Mouse (Mus musculus) MEL (cell line): ENCODE measurements around the gene Adm2. TPM values are rescaled to one million over a fixed set of nuclear protein-coding genes. Genes with fewer than 3 reads are reported as not detected.

Experiments used
- DNase-seq: peaks from one replicate; pipeline ENCODE4 v3.0.0; 2011; ENCODE audit warnings: low read depth, low spot score
- H3K27ac ChIP-seq: 2 replicates; pipeline ENCODE4 v1.5.1; 2012; ENCODE audit warnings: low read depth, mild to moderate bottlenecking, control low read depth, low read length, moderate library complexity; ENCODE audit not compliant: control insufficient read depth
- H3K27me3 ChIP-seq, 2 experiments: fragments of 150-350 bp in 1 of 2; sonication (generic) in 1 of 2; 2 replicates each; pipeline ENCODE4 v1.6.1; 2012; ENCODE audit warnings: low read length in 2 of 2, mild to moderate bottlenecking in 2 of 2, improper control_type of control experiment in 1 of 2, moderate library complexity in 1 of 2; ENCODE audit not compliant: insufficient read depth in 2 of 2, control insufficient read depth in 1 of 2
- H3K36me3 ChIP-seq, 2 experiments: 2 replicates each; pipeline ENCODE4 v1.6.1; 2012 to 2014; ENCODE audit warnings: low read length in 2 of 2, improper control_type of control experiment in 1 of 2, inconsistent platforms in 1 of 2, mild to moderate bottlenecking in 1 of 2; ENCODE audit not compliant: insufficient read depth in 2 of 2, control insufficient read depth in 1 of 2
- H3K4me1 ChIP-seq, 2 experiments: fragments of 150-350 bp in 1 of 2; sonication (generic) in 1 of 2; 2 replicates each; pipeline ENCODE4 v1.6.1; 2012; ENCODE audit warnings: low read length in 2 of 2, improper control_type of control experiment in 1 of 2, mild to moderate bottlenecking in 1 of 2; ENCODE audit not compliant: insufficient read depth in 2 of 2, control insufficient read depth in 1 of 2
- H3K4me3 ChIP-seq, 2 experiments: fragments of 150-350 bp in 1 of 2; sonication (generic) in 1 of 2; 2 replicates each; pipeline ENCODE4 v1.5.1; 2012; ENCODE audit warnings: low read depth in 2 of 2, low read length in 2 of 2, mild to moderate bottlenecking in 2 of 2, moderate library complexity in 2 of 2, control low read depth in 1 of 2, improper control_type of control experiment in 1 of 2; ENCODE audit not compliant: control insufficient read depth in 1 of 2, insufficient read depth in 1 of 2
- H3K79me2 ChIP-seq: 2 replicates; pipeline ENCODE4 v1.6.1; 2012; ENCODE audit warnings: mild to moderate bottlenecking, low read length, moderate library complexity; ENCODE audit not compliant: control insufficient read depth, poor library complexity, insufficient read depth
- H3K9ac ChIP-seq: 2 replicates; pipeline ENCODE4 v1.6.1; 2012; ENCODE audit warnings: low read depth, mild to moderate bottlenecking, control low read depth, low read length, moderate library complexity; ENCODE audit not compliant: control insufficient read depth, poor library complexity, severe bottlenecking
- H3K9me3 ChIP-seq: fragments of 150-350 bp; sonication (generic); replicated peaks from 2 replicates; pipeline ENCODE4 v1.6.1; 2012; ENCODE audit warnings: mild to moderate bottlenecking, low read length, improper control_type of control experiment, moderate library complexity; ENCODE audit not compliant: insufficient read depth
- BHLHE40 ChIP-seq: IDR thresholded peaks from 2 replicates; pipeline ENCODE4 v1.6.1; 2012; ENCODE audit warnings: low read depth, mild to moderate bottlenecking, inconsistent platforms, low read length, improper control_type of control experiment, borderline replicate concordance
- EP300 ChIP-seq, 2 experiments: IDR thresholded peaks; 2 replicates each; pipeline ENCODE4 v1.6.1; 2011; ENCODE audit warnings: improper control_type of control experiment in 2 of 2, low read length in 2 of 2, low read depth in 1 of 2, mild to moderate bottlenecking in 1 of 2
- GABPA ChIP-seq: IDR thresholded peaks from 2 replicates; pipeline ENCODE4 v1.6.1; 2012; ENCODE audit warnings: low read depth, mild to moderate bottlenecking, inconsistent platforms, low read length, improper control_type of control experiment, moderate library complexity
- GATA1 ChIP-seq: IDR thresholded peaks from 2 replicates; pipeline ENCODE4 v1.6.1; 2011; ENCODE audit warnings: low read depth, low read length, improper control_type of control experiment
- HCFC1 ChIP-seq: IDR thresholded peaks from 2 replicates; pipeline ENCODE4 v1.6.1; 2012; ENCODE audit warnings: low read depth, mild to moderate bottlenecking, inconsistent platforms, low read length, improper control_type of control experiment, moderate library complexity
- MAX ChIP-seq: IDR thresholded peaks from 2 replicates; pipeline ENCODE4 v1.6.1; 2011; ENCODE audit warnings: low read length, improper control_type of control experiment
- MAZ ChIP-seq: IDR thresholded peaks from 2 replicates; pipeline ENCODE4 v1.6.1; 2012; ENCODE audit warnings: low read depth, mild to moderate bottlenecking, inconsistent platforms, low read length, improper control_type of control experiment
- MXI1 ChIP-seq: IDR thresholded peaks from 2 replicates; pipeline ENCODE4 v1.6.1; 2011; ENCODE audit warnings: mild to moderate bottlenecking, low read depth, low read length, improper control_type of control experiment
- NELFE ChIP-seq: IDR thresholded peaks from 2 replicates; pipeline ENCODE4 v1.6.1; 2011; ENCODE audit warnings: low read depth, low read length, improper control_type of control experiment
- NRF1 ChIP-seq: IDR thresholded peaks from 2 replicates; pipeline ENCODE4 v1.6.1; 2014; ENCODE audit warnings: low read depth, mild to moderate bottlenecking, inconsistent platforms, low read length, improper control_type of control experiment, moderate library complexity; ENCODE audit not compliant: poor library complexity, insufficient read depth, severe bottlenecking
- TAL1 ChIP-seq: IDR thresholded peaks from 2 replicates; pipeline ENCODE4 v1.6.1; 2012; ENCODE audit warnings: mild to moderate bottlenecking, inconsistent platforms, low read length, moderate library complexity, mixed read lengths
- TBP ChIP-seq: IDR thresholded peaks from 2 replicates; pipeline ENCODE4 v1.8.0; 2011; ENCODE audit warnings: low read depth, low read length, improper control_type of control experiment
- TCF12 ChIP-seq: IDR thresholded peaks from 2 replicates; pipeline ENCODE4 v1.6.1; 2014; ENCODE audit warnings: low read depth, mild to moderate bottlenecking, inconsistent platforms, low read length, improper control_type of control experiment, moderate library complexity
- USF2 ChIP-seq, 2 experiments: IDR thresholded peaks; 2 replicates each; pipeline ENCODE4 v1.6.1; 2011 to 2012; ENCODE audit warnings: improper control_type of control experiment in 2 of 2, low read length in 2 of 2, borderline replicate concordance in 1 of 2, inconsistent platforms in 1 of 2, low read depth in 1 of 2, mild to moderate bottlenecking in 1 of 2; ENCODE audit not compliant: insufficient read depth in 1 of 2
- ZC3H11A ChIP-seq: IDR thresholded peaks from 2 replicates; pipeline ENCODE4 v1.6.1; 2012; ENCODE audit warnings: low read depth, mild to moderate bottlenecking, inconsistent platforms, low read length, improper control_type of control experiment
- polyA plus RNA-seq, 2 experiments: library from polyadenylated mRNA; stranded (reverse) in 1 of 2; unstranded in 1 of 2; fragments of >175 nt in 1 of 2; fragments of >200 nt in 1 of 2; gene quantifications; 2 replicates each; pipeline versions ENCODE4 v1.2.1 to v1.2.4; 2012; ENCODE audit warnings: low replicate concordance in 2 of 2, low read depth in 1 of 2; ENCODE audit not compliant: insufficient read length in 2 of 2, insufficient read depth in 1 of 2, missing spikeins in 1 of 2
- total RNA-seq: library from RNA; depleted of rRNA; stranded (reverse); fragments of 300-350 nt; gene quantifications from 2 replicates; pipeline ENCODE4 v1.2.3, GENCODE M21; 2012

The Adm2 gene
- total and polyA plus RNA-seq, 3 experiments: 1.4 to 18.2 TPM; not detected in 1

GRCm38 (mm10) chr15:89289455-89289854 is 33.1 kb upstream of the Adm2 start:
- Histone ChIP-seq H3K79me2 (no peaks in the 10 kb centered on the region), H3K36me3 (peaks cover 19 to 23% of the 10 kb centered on the region in 2 experiments), H3K4me1 (peaks cover 12 to 14% of the 10 kb centered on the region in 2 experiments), H3K27me3 (no peaks in the 10 kb centered on the region), H3K9ac (no peak overlapping the region), H3K9me3 (no peaks in the 10 kb centered on the region), H3K4me3 (no peak overlapping the region), H3K27ac (no peak overlapping the region)
- no peak for DNase-seq
- TF ChIP-seq TCF12 (no peak), NRF1 (no peak), MXI1 (no peak), NELFE (no peak), GATA1 (no peak), MAX (no peak), ZC3H11A (no peak)

DNA sequence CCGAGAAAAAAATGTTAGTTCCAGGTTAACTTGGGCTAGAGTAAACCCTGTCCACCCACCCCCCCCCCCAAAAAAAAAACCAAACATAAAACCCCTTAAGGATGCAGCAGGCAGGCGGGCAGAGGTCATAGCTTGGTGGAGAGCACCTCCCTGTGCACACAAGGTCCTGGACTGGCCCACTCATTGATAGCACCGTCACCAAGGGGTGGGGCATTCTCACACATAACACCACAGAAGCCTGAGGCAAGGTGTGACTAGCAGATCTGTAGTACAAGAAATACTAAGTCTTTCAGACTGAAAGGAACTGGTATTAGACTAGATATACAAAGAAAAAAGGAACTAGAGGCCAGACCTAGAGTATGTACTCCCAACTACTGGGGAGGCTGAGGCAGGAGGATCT is 31.0 kb upstream of the Adm2 start:
- TF ChIP-seq TAL1 (no peak), USF2 (IDR thresholded peaks at IDR 0.05; ENCODE audit: borderline replicate concordance in 1 of 2, insufficient read depth in 1 of 2, low read depth in 1 of 2, low read length in 2 of 2) (no peak)
- H3K27ac ChIP-seq: no peak overlapping the region
- H3K79me2 ChIP-seq: no peaks in the 10 kb centered on the region
- no peak overlapping the region for H3K9ac ChIP-seq
- H3K4me3 ChIP-seq: no peak overlapping the region
- peaks cover 0 to 22% of the 10 kb centered on the region in 2 experiments; a peak in 3 of 4 replicates for H3K36me3 ChIP-seq
- no peaks in the 10 kb centered on the region for H3K9me3 ChIP-seq
- DNase-seq: no peak
- H3K27me3 ChIP-seq: no peaks in the 10 kb centered on the region
- H3K4me1 ChIP-seq: no peaks in the 10 kb centered on the region

GRCm38 (mm10) chr15:89292795-89293194 is 29.7 kb upstream of the Adm2 start:
- Histone ChIP-seq H3K27me3 (no peaks in the 10 kb centered on the region), H3K36me3 (peaks cover 0 to 21% of the 10 kb centered on the region in 2 experiments; a peak in 2 of 4 replicates), H3K4me3 (no peak overlapping the region), H3K9ac (no peak overlapping the region), H3K9me3 (no peaks in the 10 kb centered on the region), H3K27ac (no peak overlapping the region), H3K4me1 (no peaks in the 10 kb centered on the region), H3K79me2 (no peaks in the 10 kb centered on the region)
- no peak for TF ChIP-seq EP300 (IDR thresholded peaks at IDR 0.05; ENCODE audit: low read depth in 1 of 2, low read length in 2 of 2)
- no peak for TF ChIP-seq MAZ
- TF ChIP-seq TBP: no peak
- no peak for TF ChIP-seq HCFC1
- TF ChIP-seq MXI1: no peak
- no peak for TF ChIP-seq GABPA
- TF ChIP-seq BHLHE40: no peak
- DNase-seq: no peak
